Mouse (Mus musculus): ENCODE results near the gene Kif22. TPM values are rescaled to one million over a fixed set of nuclear protein-coding genes. Genes with fewer than 3 reads are reported as not detected.

Gene Kif22
- polyA plus RNA-seq, 1 experiment from 2014 or later: 24.0 TPM

DNA sequence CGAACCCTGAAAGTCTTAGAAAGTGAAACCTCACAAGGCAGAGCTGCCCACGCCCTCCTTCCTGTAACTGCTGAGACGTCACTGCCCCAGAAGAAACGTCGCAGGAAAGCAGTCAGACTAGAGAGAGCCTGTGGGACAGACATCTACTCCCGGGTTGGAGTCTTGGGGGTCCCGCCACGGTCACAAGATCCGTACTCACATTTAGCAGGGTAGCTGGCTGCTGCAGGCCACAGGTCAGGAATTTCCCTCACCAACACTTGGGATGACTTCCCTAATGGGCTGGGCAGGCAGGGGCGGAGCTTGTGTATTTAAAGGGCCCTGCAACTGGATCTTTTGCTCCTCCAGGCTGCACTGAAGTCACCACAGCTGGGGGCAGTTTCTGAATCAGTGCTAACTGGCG lies 28.0 kb downstream of the Kif22 start, which contains the start of gene Mvp:
TSS of gene Mvp (minus strand) at position 302 of the 400 bp plus-strand sequence.
- H3K4me1 ChIP-seq (replicated peaks; ENCODE audit: control insufficient read depth, insufficient read depth, low read length): peaks cover 2% of the 10 kb centered on the region; the same call in 1 of the 2 replicates
- H3K27me3 ChIP-seq (replicated peaks; ENCODE audit: control insufficient read depth, insufficient read depth, low read length): no peaks in the 10 kb centered on the region
- H3K27ac ChIP-seq (ENCODE audit: low read depth, low read length): peak within 1 kb of the TSS; percentile 68
- peak within 1 kb of the TSS; percentile 69 for H3K4me2 ChIP-seq (replicated peaks; ENCODE audit: low read depth)
- H3K9ac ChIP-seq (ENCODE audit: low read depth, low read length): peak within 1 kb of the TSS; percentile 54
- H3K36me3 ChIP-seq (ENCODE audit: control insufficient read depth, insufficient read depth): 0 out of 2 replicates have a peak, but pooled peaks cover 7% of the 10 kb centered on the region
- ATAC-seq: no peak
- no peaks in the 10 kb centered on the region for H3K9me3 ChIP-seq (ENCODE audit: control insufficient read depth)
- no peak for TF ChIP-seq CTCF (IDR thresholded peaks at IDR 0.05; ENCODE audit: low read depth)
- WGBS: 11% methylated on average over 11 of the region's 11 CpGs
- H3K4me3 ChIP-seq (ENCODE audit: low read depth, low read length): peak within 1 kb of the TSS; percentile 64

DNA sequence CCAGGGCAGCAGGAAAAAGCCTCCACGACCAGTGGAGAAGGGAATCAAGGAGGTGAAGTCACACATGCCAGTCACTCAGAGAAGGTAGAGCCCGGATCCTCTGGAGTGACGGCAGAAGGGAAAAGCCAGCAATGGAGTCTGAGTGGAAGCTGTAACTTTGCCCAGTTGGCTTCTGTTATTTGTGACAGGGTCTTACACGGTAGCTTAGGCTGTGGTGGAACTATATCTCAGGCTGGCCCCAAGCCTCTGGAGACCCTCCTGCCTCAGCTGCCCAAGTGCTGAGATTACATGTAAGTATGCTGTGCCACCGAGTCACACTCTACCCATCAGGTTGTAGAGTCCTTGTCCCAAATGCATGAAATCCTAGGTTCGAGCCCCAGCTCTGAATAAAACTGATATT lies 28.9 kb downstream of the Kif22 start:
- no peak for ATAC-seq
- Histone ChIP-seq H3K4me3 (ENCODE audit: low read depth, low read length) (peak overlapping the region; percentile 64), H3K9ac (ENCODE audit: low read depth, low read length) (peak overlapping the region; percentile 54), H3K36me3 (ENCODE audit: control insufficient read depth, insufficient read depth) (0 out of 2 replicates have a peak, but pooled peaks cover 7% of the 10 kb centered on the region), H3K27me3 (replicated peaks; ENCODE audit: control insufficient read depth, insufficient read depth, low read length) (no peaks in the 10 kb centered on the region), H3K4me2 (replicated peaks; ENCODE audit: low read depth) (peak overlapping the region; percentile 69), H3K27ac (ENCODE audit: low read depth, low read length) (peak overlapping the region; percentile 22; the same call in 1 of the 2 replicates), H3K9me3 (ENCODE audit: control insufficient read depth) (no peaks in the 10 kb centered on the region), H3K4me1 (replicated peaks; ENCODE audit: control insufficient read depth, insufficient read depth, low read length) (peaks cover 11% of the 10 kb centered on the region)
- no peak for TF ChIP-seq CTCF (IDR thresholded peaks at IDR 0.05; ENCODE audit: low read depth)
- WGBS: 87% methylated on average over 6 of the region's 6 CpGs

GRCm38 (mm10) chr7:127012845-127013244 lies 29.4 kb downstream of the Kif22 start:
- no peak overlapping the region for H3K9ac ChIP-seq (ENCODE audit: low read depth, low read length)
- peak overlapping the region; percentile 69 for H3K4me2 ChIP-seq (replicated peaks; ENCODE audit: low read depth)
- no peak for ATAC-seq
- H3K4me3 ChIP-seq (ENCODE audit: low read depth, low read length): no peak overlapping the region
- peaks cover 13% of the 10 kb centered on the region for H3K4me1 ChIP-seq (replicated peaks; ENCODE audit: control insufficient read depth, insufficient read depth, low read length)
- no peaks in the 10 kb centered on the region for H3K27me3 ChIP-seq (replicated peaks; ENCODE audit: control insufficient read depth, insufficient read depth, low read length)
- H3K27ac ChIP-seq (ENCODE audit: low read depth, low read length): 0 out of 2 replicates have a peak overlapping the region, but pooled peaks have one; percentile 22
- no peaks in the 10 kb centered on the region for H3K9me3 ChIP-seq (ENCODE audit: control insufficient read depth)
- TF ChIP-seq CTCF (IDR thresholded peaks at IDR 0.05; ENCODE audit: low read depth): no peak
- 0 out of 2 replicates have a peak, but pooled peaks cover 7% of the 10 kb centered on the region for H3K36me3 ChIP-seq (ENCODE audit: control insufficient read depth, insufficient read depth)
- 89% methylated on average over 10 of the region's 10 CpGs for WGBS

GRCm38 (mm10) chr7:127012374-127012773 lies 29.9 kb downstream of the Kif22 start:
- no peak for ATAC-seq
- Histone ChIP-seq H3K9ac (ENCODE audit: low read depth, low read length) (no peak overlapping the region), H3K9me3 (ENCODE audit: control insufficient read depth) (no peaks in the 10 kb centered on the region), H3K27ac (ENCODE audit: low read depth, low read length) (no peak overlapping the region), H3K4me3 (ENCODE audit: low read depth, low read length) (no peak overlapping the region), H3K4me2 (replicated peaks; ENCODE audit: low read depth) (no peak overlapping the region), H3K36me3 (ENCODE audit: control insufficient read depth, insufficient read depth) (0 out of 2 replicates have a peak, but pooled peaks cover 7% of the 10 kb centered on the region), H3K27me3 (replicated peaks; ENCODE audit: control insufficient read depth, insufficient read depth, low read length) (no peaks in the 10 kb centered on the region), H3K4me1 (replicated peaks; ENCODE audit: control insufficient read depth, insufficient read depth, low read length) (peaks cover 15% of the 10 kb centered on the region)
- WGBS: 79% methylated on average over 6 of the region's 6 CpGs
- TF ChIP-seq CTCF (IDR thresholded peaks at IDR 0.05; ENCODE audit: low read depth): no peak

GRCm38 (mm10) chr7:127011717-127012116 lies 30.6 kb downstream of the Kif22 start:
- WGBS: 80% methylated on average over 2 of the region's 2 CpGs
- no peaks in the 10 kb centered on the region for H3K27me3 ChIP-seq (replicated peaks; ENCODE audit: control insufficient read depth, insufficient read depth, low read length)
- 0 out of 2 replicates have a peak overlapping the region, but pooled peaks have one; percentile 3 for H3K27ac ChIP-seq (ENCODE audit: low read depth, low read length)
- H3K36me3 ChIP-seq (ENCODE audit: control insufficient read depth, insufficient read depth): 0 out of 2 replicates have a peak, but pooled peaks cover 7% of the 10 kb centered on the region
- no peak overlapping the region for H3K4me3 ChIP-seq (ENCODE audit: low read depth, low read length)
- ATAC-seq: no peak
- TF ChIP-seq CTCF (IDR thresholded peaks at IDR 0.05; ENCODE audit: low read depth): no peak
- H3K4me1 ChIP-seq (replicated peaks; ENCODE audit: control insufficient read depth, insufficient read depth, low read length): peaks cover 15% of the 10 kb centered on the region
- H3K9me3 ChIP-seq (ENCODE audit: control insufficient read depth): no peaks in the 10 kb centered on the region
- no peak overlapping the region for H3K9ac ChIP-seq (ENCODE audit: low read depth, low read length)
- H3K4me2 ChIP-seq (replicated peaks; ENCODE audit: low read depth): no peak overlapping the region

DNA sequence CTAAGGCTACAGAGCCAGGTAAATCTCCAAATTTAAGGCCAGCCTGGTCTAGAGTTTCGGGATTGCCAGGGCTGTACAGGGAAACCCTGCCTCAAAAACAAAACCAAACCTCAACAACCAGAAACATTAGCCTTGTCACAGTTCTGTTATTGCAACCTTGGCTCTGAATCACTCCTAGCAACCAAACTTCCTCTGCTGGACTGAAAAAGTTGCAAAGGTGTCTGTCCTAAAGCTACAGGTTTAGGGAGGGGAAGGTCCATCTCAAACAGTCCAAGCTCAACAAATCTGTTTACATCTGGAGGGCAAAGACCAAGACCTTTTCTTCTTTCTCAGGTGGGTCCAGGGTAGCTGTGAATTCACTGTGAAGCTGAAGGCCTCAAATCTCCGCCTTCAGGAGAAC lies 31.2 kb downstream of the Kif22 start:
- Histone ChIP-seq H3K9me3 (ENCODE audit: control insufficient read depth) (no peaks in the 10 kb centered on the region), H3K27ac (ENCODE audit: low read depth, low read length) (0 out of 2 replicates have a peak overlapping the region, but pooled peaks have one; percentile 3), H3K4me2 (replicated peaks; ENCODE audit: low read depth) (no peak overlapping the region), H3K4me1 (replicated peaks; ENCODE audit: control insufficient read depth, insufficient read depth, low read length) (peaks cover 15% of the 10 kb centered on the region), H3K4me3 (ENCODE audit: low read depth, low read length) (no peak overlapping the region), H3K36me3 (ENCODE audit: control insufficient read depth, insufficient read depth) (0 out of 2 replicates have a peak, but pooled peaks cover 7% of the 10 kb centered on the region), H3K9ac (ENCODE audit: low read depth, low read length) (no peak overlapping the region), H3K27me3 (replicated peaks; ENCODE audit: control insufficient read depth, insufficient read depth, low read length) (no peaks in the 10 kb centered on the region)
- TF ChIP-seq CTCF (IDR thresholded peaks at IDR 0.05; ENCODE audit: low read depth): no peak
- no peak for ATAC-seq
- 95% methylated on average over 2 of the region's 2 CpGs for WGBS

Measured in intestine, postnatal 0 days (tissue).